Mouse (Mus musculus) liver, embryonic 14.5 days (tissue): ENCODE results near the gene Gm3376.
"Not testable (repeated sequence)": the region's sequence is repeated elsewhere in the genome, so short reads cannot be mapped to it uniquely, and the experiment has no call there.

Experiments
- CTCF ChIP-seq: IDR thresholded peaks from 2 replicates; pipeline ENCODE4 v1.5.1; 2016; ENCODE audit warnings: antibody characterized with exemption, low read depth, control low read depth
- EP300 ChIP-seq: IDR thresholded peaks from 2 replicates; pipeline ENCODE4 v1.6.1; 2016; ENCODE audit warnings: antibody characterized with exemption, low read depth

GRCm38 (mm10) chrY:3771373-3771772 is at the start of gene Gm3376:
- TF ChIP-seq CTCF, EP300: not testable (repeated sequence)
